Mouse (Mus musculus): Measurements from ENCODE around the gene Gm2888.
"Not testable (repeated sequence)": the region's sequence is repeated elsewhere in the genome, so short reads cannot be mapped to it uniquely, and the experiment has no call there.

GRCm38 (mm10) chr14:3048727-3049512, 19.1 kb downstream of the Gm2888 start, which contains the start of gene Gm2897:
- TF ChIP-seq POLR2A, CTCF (IDR thresholded peaks at IDR 0.05; ENCODE audit: extremely low read depth, insufficient read depth, low read length): not testable (repeated sequence)
